Mouse (Mus musculus) cerebellum, adult 9-11 months (tissue): ENCODE measurements around the gene Zfand6.

Source experiments
- DNase-seq: peaks from one replicate; pipeline ENCODE4 v3.0.0; 2022

Zfand6 gene

GRCm38 (mm10) chr7:84590622-84591021, 99.1 kb downstream of the Zfand6 start:
- DNase-seq: no peak

DNA sequence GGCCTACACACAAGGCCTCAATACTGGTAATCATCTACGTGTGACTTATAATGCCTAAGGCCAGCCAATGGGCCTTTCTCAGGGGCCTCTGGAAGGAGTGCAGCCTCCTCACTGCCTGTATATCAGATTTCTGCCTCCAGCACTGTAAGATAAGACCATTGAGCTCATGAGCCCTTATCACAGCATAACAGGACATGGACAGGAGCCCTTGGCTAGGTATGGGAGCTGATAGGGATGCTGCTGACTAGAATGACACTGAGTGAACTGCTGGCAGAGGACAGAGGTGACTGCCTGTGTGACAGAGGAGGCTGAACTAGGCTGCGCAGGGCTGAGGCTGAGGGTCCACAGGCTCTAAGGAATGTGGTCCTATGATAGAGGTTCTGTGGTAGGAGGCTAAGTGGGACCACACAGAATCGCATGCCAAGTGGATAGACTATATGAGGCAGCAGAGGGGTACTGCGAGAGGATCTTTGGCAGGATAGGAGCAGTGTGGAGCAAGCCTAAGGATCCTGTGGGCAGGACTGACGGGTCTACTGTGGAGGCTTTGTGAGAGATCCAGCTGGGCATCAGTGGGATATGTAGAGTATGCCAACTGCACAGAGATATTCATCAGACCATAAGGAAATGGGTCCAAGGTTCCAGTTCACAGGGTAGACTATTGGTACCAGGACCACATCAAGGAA, 102.5 kb downstream of the Zfand6 start:
- no peak for DNase-seq

DNA sequence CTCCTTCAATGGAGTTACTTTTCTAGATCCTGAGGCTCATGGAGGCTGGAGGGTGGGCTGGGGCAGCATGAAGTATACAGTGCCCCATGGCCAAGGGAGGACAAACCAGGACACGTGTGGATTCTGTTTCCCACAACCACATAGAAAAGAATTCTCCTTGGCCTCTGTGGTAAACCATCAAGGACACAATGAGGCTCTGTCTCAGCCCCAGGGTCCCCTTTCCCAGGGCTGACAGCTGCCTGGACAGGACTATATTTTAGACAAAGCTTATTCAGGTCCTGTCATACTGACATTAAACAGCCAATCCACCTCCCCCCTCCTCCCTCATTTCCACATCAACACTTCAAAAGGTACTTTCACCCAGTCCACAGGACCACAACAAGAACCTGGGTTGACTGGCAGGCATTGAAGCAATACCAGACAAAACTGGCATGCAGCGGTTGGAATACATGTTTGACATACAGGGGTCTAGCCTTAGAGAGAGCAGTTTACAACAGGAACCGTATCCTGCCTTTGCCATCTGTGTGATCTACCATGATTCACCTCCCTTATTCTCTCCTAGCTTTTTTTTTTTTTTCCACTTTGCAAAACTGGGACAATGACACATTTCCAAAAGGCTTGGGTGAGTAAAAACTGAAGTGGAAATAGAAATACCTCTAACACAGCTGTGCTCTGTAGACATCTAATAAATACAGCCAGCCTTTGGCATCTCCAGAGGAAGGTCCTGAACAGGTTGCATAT, 103.2 kb downstream of the Zfand6 start:
- no peak for DNase-seq

DNA sequence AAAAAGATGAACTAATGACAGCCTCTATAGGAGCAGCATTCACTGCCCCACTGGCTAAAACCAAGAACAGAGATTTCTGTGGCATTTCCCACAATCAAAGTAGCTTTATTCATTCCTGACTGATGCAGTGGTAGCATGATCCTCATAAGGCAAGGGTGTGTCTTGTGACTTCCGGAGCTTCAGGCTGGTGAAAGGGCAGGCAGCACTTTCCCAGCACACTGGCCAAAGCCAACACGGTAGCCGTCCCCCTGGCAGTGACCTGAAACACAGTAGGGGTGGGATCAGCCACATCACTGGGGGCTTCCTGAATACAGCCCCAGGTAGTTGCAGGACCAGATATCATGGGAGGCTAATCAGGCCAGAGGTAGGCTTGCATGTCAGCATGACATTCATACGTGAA, 104.7 kb downstream of the Zfand6 start:
- DNase-seq: no peak

GRCm38 (mm10) chr7:84579769-84580168, 110.0 kb downstream of the Zfand6 start:
- DNase-seq: no peak

DNA sequence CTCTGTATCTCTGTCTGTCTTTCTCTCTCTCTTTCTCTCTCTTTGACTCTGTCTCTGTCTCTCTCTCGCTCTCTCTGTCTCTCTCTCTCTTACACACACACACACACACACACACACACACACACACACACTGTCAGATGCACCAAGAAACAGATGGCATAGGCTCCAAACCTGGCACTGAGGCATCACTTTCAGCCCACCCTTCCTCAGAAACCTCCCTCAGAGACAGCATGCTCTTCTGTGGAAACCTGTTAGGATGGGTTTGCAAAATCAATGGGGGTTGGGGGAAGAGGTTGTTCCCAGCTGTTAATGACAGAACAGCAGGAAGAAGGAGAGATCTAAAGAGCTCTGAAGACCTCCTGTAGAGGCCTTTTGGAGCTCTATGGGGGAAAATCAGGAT, 110.9 kb downstream of the Zfand6 start:
- DNase-seq: no peak

DNA sequence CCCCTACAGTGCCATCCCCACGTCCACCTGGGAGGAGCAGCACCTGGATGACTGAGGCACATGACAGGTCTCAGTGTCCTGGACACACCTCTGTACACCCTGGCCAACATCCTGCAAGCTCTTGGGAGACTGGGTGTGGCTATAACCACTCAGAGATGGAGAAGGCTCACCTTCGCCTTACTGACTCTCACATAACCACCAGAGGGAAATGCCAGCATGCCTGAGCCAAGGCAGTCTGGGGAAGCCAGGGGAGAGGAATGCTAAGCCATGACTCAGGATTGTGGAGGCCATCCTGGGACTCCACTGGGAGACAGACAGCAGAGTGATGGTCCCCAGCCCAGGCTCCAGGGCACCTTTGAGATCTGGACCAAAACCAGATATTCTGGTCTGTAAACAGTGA, 112.7 kb downstream of the Zfand6 start:
- DNase-seq: no peak

DNA sequence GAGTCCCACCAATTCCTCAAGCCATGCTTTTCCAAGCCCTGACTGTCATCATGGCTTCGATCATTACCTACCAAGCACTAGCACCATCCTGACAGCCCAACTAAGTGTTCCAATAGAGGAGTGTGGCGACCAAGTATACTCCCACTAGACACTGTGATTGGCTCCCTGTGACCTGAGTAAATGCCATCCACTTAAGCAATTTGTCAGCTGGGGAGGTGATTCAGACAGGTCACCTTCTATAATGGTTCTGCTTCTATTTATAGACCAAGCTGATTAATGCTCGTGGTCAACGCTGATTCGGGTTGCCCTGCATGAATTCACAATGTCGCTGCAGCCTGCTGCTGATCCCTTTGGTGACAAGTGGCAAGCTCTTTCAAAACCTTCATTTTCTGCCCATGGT, 123.6 kb downstream of the Zfand6 start:
- no peak for DNase-seq

- DNase-seq: no peak
These were observed 125.5 kb downstream of the Zfand6 start for GRCm38 (mm10) chr7:84564236-84564635.
